Mouse (Mus musculus) lung, embryonic 16.5 days (tissue): ENCODE data around the gene Plekhs1. TPM values are rescaled to one million over a fixed set of nuclear protein-coding genes. Genes with fewer than 3 reads are reported as not detected.
A peak's percentile ranks its signal among the peaks of the same experiment; 100 is the strongest.

ENCODE experiments used
- ATAC-seq: fragments of 200-750 bp; cut with Nextera tagmentation; 2 replicates; pipeline ENCODE4 v1.8.0; 2017; ENCODE audit warnings: low read depth, mild to moderate bottlenecking, moderate library complexity
- H3K27ac ChIP-seq: fragments of 300-500 bp; sonication (generic); 2 replicates; pipeline ENCODE4 v1.5.1; 2014; ENCODE audit warnings: mild to moderate bottlenecking, control low read depth, low read length
- H3K27me3 ChIP-seq: fragments of 300-500 bp; sonication (generic); 2 replicates; pipeline ENCODE4 v1.6.1; 2014; ENCODE audit warnings: low read depth, low read length, mixed read lengths; ENCODE audit not compliant: control insufficient read depth, insufficient read depth
- H3K36me3 ChIP-seq: fragments of 300-500 bp; sonication (generic); 2 replicates; pipeline ENCODE4 v1.6.1; 2014; ENCODE audit warnings: low read length; ENCODE audit not compliant: control insufficient read depth, insufficient read depth
- H3K4me1 ChIP-seq: fragments of 300-500 bp; sonication (generic); replicated peaks from 2 replicates; pipeline ENCODE4 v1.6.1; 2014; ENCODE audit warnings: low read length, mixed read lengths; ENCODE audit not compliant: control insufficient read depth, insufficient read depth
- H3K4me2 ChIP-seq: fragments of 300-500 bp; sonication (generic); 2 replicates; pipeline ENCODE4 v1.6.1; 2014; ENCODE audit warnings: low read depth, low read length, control low read depth
- H3K4me3 ChIP-seq: fragments of 300-500 bp; sonication (generic); 2 replicates; pipeline ENCODE4 v1.5.1; 2014; ENCODE audit warnings: mild to moderate bottlenecking, low read length, control low read depth
- H3K9ac ChIP-seq: fragments of 300-500 bp; sonication (generic); 2 replicates; pipeline ENCODE4 v1.6.1; 2014; ENCODE audit warnings: low read length, control low read depth
- H3K9me3 ChIP-seq: fragments of 300-500 bp; sonication (generic); 2 replicates; pipeline ENCODE4 v1.6.1; 2016; ENCODE audit warnings: low read length; ENCODE audit not compliant: control insufficient read depth
- whole genome bisulfite sequencing: fragments of 180-500 bp; shearing (Covaris S2); extraction: QIAGEN DNeasy Blood & Tissue Kit; methylation state at CpG from one replicate; pipeline ENCODE4 v1.1.7; 2014; 5-methylcytosine and 5-hydroxymethylcytosine counted together
- polyA plus RNA-seq: library from polyadenylated mRNA; unstranded; fragments of >200 nt; fragmentation: Nextera tagmentation; extraction: Ambion mirVana; gene quantifications from 2 replicates; pipeline ENCODE4 v1.2.1, GENCODE M21; 2015

Plekhs1 gene
- polyA plus RNA-seq, 1 experiment from 2014 or later = 0.41 TPM

DNA sequence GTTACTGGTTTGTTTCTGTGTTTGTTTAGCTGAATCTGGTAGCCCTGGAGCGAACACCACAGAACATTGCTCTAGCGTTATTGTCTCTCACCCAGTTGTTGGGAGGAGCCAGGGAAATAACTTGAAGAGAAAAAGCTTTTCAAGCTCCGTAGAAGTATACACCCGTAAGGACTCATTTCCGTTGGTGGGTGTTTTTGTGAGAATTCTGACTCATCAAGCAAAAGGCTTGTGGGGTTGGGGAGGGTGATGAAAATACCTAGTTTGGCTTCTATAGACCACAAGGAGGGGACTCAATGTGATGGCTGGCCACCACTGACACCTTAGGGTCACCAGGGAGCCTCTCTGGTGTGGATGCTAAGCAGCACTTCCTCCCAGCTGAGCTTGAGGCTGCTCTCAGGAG, 10.5 kb upstream of the Plekhs1 start:
- Histone ChIP-seq H3K4me2 (no peak overlapping the region), H3K36me3 (no peaks in the 10 kb centered on the region), H3K9ac (no peak overlapping the region), H3K4me3 (no peak overlapping the region), H3K4me1 (no peaks in the 10 kb centered on the region), H3K27ac (no peak overlapping the region), H3K27me3 (no peaks in the 10 kb centered on the region), H3K9me3 (no peaks in the 10 kb centered on the region)
- no peak for ATAC-seq
- 59% methylated on average over 5 of the region's 5 CpGs for WGBS

DNA sequence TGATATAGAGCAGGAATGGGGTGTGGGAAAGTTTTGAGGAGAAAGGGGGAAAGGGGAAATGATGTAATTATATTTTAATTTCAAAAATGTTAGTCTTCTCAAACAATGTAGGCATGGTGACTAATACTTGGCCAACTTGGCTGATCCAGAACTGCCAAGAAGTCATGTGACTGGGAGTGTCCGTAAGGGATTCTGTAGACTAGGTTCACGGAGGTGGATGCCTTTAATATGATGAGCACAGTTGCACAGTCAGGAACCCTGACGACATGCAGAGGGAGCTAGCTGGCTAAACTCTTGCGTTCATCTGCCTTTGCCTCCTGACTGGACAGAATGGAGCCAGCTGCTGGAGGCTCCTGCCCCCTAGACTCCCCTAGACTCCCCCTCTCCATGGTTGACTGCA, 9.6 kb upstream of the Plekhs1 start:
- 80% methylated on average over 4 of the region's 4 CpGs for WGBS
- no peaks in the 10 kb centered on the region for H3K9me3 ChIP-seq
- no peaks in the 10 kb centered on the region for H3K27me3 ChIP-seq
- no peak overlapping the region for H3K4me2 ChIP-seq
- H3K4me3 ChIP-seq = no peak overlapping the region
- no peak overlapping the region for H3K27ac ChIP-seq
- no peak for ATAC-seq
- H3K36me3 ChIP-seq = no peaks in the 10 kb centered on the region
- H3K9ac ChIP-seq = no peak overlapping the region
- H3K4me1 ChIP-seq = no peaks in the 10 kb centered on the region

DNA sequence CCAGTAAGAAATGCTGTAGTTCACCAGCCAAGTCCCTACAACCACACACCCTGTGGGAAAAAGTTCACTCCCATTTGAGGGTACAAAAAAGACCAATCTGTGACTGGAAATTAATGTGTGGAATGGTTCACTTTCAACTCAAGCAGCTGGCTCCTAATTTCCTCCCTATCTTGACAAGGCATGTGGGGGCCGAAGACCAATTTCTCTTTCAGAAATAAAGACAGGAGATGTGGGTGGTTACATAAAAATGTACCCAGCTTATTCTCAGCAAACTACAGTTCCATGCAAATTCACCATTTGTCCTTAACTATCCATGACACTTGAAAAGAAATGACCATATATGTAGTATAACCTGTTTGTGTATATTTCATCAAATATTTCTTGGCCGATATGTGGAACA, 9.0 kb upstream of the Plekhs1 start:
- no peak for ATAC-seq
- WGBS = 82% methylated on average over 2 of the region's 2 CpGs

DNA sequence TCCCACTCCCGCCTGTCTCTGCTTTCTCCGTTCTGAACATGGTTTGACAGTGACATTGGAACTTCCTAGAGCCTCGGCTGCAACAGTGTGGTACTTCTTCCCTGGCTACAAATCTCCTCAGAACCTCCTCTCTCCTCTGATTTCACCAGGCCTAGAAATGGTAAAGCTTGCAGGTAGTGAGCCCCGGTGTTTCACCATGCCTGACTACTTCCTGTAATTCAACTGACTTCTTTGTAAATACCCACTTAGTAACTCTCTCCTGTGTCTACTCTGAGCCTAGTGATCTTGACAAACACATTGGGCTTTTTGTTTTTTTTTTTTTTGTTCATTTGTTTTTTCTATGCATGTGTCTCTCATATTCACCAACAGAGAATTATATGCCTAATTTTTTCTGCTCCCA, 6.6 kb upstream of the Plekhs1 start:
- Histone ChIP-seq H3K4me1 (peaks cover 6% of the 10 kb centered on the region; the same call in 1 of the 2 replicates), H3K4me2 (no peak overlapping the region), H3K27me3 (no peaks in the 10 kb centered on the region), H3K27ac (no peak overlapping the region), H3K9ac (no peak overlapping the region), H3K36me3 (no peaks in the 10 kb centered on the region), H3K9me3 (no peaks in the 10 kb centered on the region), H3K4me3 (no peak overlapping the region)
- WGBS = 61% methylated on average over 4 of the region's 4 CpGs
- ATAC-seq = no peak

More for the DNA sequence above, 9.0 kb upstream of the Plekhs1 start:
- Histone ChIP-seq H3K27ac (no peak overlapping the region), H3K4me2 (no peak overlapping the region), H3K36me3 (no peaks in the 10 kb centered on the region), H3K9me3 (no peaks in the 10 kb centered on the region), H3K27me3 (no peaks in the 10 kb centered on the region), H3K4me3 (no peak overlapping the region), H3K4me1 (0 out of 2 replicates have a peak, but pooled peaks cover under 1% of the 10 kb centered on the region), H3K9ac (no peak overlapping the region)

DNA sequence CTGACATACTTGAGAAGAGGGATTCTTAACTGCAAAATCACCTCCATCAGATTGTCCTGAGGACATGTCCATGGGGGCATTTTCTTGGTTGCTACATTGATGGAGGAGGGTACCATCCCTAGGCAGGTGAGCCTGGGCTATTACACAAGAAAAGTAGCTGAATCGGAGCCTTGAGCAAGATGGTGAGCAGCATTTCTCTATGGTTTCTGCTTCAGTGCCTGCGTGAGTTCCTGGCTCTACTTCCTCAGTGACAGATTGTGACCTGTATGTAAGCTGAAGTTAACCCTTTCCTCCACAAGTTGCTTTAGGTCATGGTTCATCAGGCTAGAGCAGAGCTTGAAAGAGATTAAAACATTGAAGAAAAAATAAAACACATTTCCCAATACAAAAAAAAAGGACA, 6.1 kb upstream of the Plekhs1 start:
- Histone ChIP-seq H3K27me3 (no peaks in the 10 kb centered on the region), H3K9me3 (no peaks in the 10 kb centered on the region), H3K36me3 (no peaks in the 10 kb centered on the region), H3K27ac (no peak overlapping the region), H3K4me3 (no peak overlapping the region), H3K4me2 (no peak overlapping the region), H3K9ac (no peak overlapping the region), H3K4me1 (peaks cover 6% of the 10 kb centered on the region; the same call in 1 of the 2 replicates)
- ATAC-seq = no peak
- 32% methylated on average over 2 of the region's 2 CpGs for WGBS

DNA sequence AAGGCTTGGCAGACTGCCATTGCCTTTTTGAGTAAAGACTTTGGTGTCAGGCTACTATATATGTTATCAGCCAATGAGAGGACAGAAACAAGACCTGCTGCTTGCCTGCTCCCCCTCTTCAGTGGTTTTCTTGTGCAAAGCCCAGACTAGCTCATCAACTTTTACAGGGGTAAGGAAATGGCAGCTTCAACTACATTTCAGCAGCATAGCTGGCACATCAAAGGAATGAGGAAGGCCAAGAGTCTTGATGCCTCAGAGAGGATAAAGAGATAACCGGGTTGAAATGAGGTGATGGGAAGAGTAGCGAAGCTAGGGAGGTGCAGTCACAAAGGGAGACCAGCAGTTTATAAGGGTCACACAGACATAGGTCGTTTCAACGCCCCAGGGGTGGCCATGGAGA, 3.9 kb upstream of the Plekhs1 start:
- Histone ChIP-seq H3K27ac (no peak overlapping the region), H3K9me3 (no peaks in the 10 kb centered on the region), H3K27me3 (no peaks in the 10 kb centered on the region), H3K4me2 (no peak overlapping the region), H3K9ac (no peak overlapping the region), H3K36me3 (no peaks in the 10 kb centered on the region), H3K4me3 (no peak overlapping the region), H3K4me1 (peaks cover 19% of the 10 kb centered on the region)
- 55% methylated on average over 4 of the region's 4 CpGs for WGBS
- ATAC-seq = 0 out of 2 replicates have a peak, but pooled peaks have one; percentile 17

DNA sequence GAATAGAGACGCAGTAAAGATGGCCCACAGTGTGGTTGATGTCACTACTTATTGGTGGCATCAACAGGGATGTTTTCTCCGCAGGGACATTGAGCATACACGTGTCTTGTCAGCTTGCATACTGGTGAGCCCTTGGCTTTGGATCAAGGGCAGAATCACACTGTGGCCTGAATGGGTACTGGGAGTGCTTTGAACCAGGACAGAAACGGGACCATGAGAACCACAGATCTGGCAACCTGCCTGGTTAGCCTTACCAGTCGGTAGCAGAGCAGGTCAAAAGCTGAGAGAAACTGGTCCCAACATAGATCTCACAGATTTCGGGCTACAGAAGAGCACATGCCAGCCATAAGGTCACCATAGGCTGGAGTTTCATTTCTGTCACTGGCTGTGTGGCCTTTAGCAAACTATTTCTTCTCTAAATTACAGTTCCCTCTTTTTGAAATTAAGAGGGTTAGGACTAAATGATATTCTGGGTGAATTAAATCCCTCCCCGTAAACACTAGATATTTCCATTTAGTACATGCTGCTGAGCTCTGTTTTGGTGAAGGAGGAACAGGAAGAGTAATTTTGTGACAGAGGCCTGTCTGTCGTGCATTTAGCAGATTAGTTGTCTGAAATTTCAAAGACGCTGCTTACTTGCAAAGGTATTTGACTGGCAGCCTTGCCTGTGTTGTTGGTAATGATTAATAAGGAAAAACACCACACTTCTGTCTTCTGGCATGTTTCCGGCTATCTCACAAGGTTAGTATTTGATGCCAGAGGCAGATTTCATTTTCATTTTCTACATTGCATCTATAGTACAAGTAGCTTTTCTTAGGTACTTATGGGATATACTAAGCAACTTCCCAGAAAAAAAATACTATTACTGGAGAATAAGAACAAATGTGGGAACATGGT, 2.0 kb upstream of the Plekhs1 start:
- H3K4me1 ChIP-seq = peaks cover 23% of the 10 kb centered on the region
- H3K27ac ChIP-seq = no peak overlapping the region
- H3K9me3 ChIP-seq = no peaks in the 10 kb centered on the region; the same call in 1 of the 2 replicates
- WGBS = 79% methylated on average over 10 of the region's 10 CpGs
- ATAC-seq = no peak
- no peak overlapping the region for H3K9ac ChIP-seq
- no peak overlapping the region for H3K4me2 ChIP-seq
- no peaks in the 10 kb centered on the region for H3K36me3 ChIP-seq
- no peaks in the 10 kb centered on the region for H3K27me3 ChIP-seq
- H3K4me3 ChIP-seq = no peak overlapping the region

DNA sequence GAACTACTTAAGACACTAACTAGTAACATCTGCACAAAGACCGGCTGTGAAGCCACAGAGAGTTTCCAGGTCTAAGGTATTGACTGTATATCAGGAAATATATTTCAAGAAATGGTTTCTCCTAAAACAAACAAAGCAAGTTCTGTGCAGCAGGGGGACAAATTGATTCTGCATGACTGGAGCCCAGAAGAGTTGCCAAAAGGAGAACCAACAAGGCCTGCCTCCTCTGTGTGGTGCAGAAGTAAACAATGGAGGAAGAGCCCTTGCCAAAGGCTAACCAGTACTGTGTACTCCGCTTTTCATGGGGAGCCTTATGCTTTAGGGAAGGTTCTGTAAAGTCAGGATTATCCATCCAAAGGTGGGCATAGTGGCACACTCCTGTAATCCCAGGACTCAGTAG, 1.2 kb upstream of the Plekhs1 start:
- Histone ChIP-seq H3K27ac (no peak overlapping the region), H3K36me3 (no peaks in the 10 kb centered on the region), H3K4me2 (no peak overlapping the region), H3K27me3 (no peaks in the 10 kb centered on the region), H3K9ac (no peak overlapping the region), H3K9me3 (no peaks in the 10 kb centered on the region; the same call in 1 of the 2 replicates), H3K4me1 (peaks cover 23% of the 10 kb centered on the region), H3K4me3 (no peak overlapping the region)
- no peak for ATAC-seq
- 79% methylated on average over 2 of the region's 2 CpGs for WGBS

DNA sequence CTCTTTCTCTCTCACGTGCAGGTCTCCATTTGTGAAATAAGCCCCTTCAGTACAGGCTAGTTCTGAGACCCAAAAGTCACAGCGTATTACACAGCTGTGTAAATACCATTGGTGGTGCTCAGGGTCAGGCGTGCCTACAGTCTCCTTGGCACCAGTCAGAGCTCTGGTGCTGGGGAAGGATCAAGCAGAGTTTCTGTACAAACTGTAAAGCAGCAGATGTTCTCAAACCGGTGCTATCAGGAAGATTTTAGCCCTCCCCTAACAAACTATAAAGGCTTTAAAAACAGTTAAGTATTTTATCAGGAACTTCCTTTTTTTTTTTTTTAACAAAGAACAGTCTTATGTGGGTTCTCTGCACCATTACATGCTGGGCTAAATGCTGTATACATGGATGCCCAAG, 1.3 kb downstream of the Plekhs1 start:
- Histone ChIP-seq H3K9ac (no peak overlapping the region; the same call in 1 of the 2 replicates), H3K4me2 (no peak overlapping the region), H3K4me3 (no peak overlapping the region), H3K27me3 (no peaks in the 10 kb centered on the region), H3K27ac (no peak overlapping the region), H3K4me1 (peaks cover 19% of the 10 kb centered on the region), H3K9me3 (no peaks in the 10 kb centered on the region; the same call in 1 of the 2 replicates), H3K36me3 (no peaks in the 10 kb centered on the region)
- peak; percentile 52 for ATAC-seq
- 46% methylated on average over 4 of the region's 4 CpGs for WGBS
